Mouse (Mus musculus) hindbrain, embryonic 13.5 days (tissue): Measurements from ENCODE around the gene Nlgn2. TPM values are rescaled to one million over a fixed set of nuclear protein-coding genes. Genes with fewer than 3 reads are reported as not detected.

Experiments
- ATAC-seq: fragments of 200-750 bp; cut with Nextera tagmentation; 2 replicates; pipeline ENCODE4 v1.8.0; 2017; ENCODE audit warnings: moderate TSS enrichment; ENCODE audit not compliant: low FRiP score
- H3K27ac ChIP-seq: fragments of 300-500 bp; sonication (generic); 2 replicates; pipeline ENCODE4 v1.5.1; 2015; ENCODE audit warnings: inconsistent platforms, mild to moderate bottlenecking, moderate library complexity
- H3K27me3 ChIP-seq: fragments of 300-500 bp; sonication (generic); 2 replicates; pipeline ENCODE4 v1.6.1; 2015; ENCODE audit warnings: mild to moderate bottlenecking, inconsistent platforms
- H3K36me3 ChIP-seq: fragments of 300-500 bp; sonication (generic); 2 replicates; pipeline ENCODE4 v1.6.1; 2015; ENCODE audit warnings: mild to moderate bottlenecking, inconsistent platforms
- H3K4me1 ChIP-seq: fragments of 300-500 bp; sonication (generic); replicated peaks from 2 replicates; pipeline ENCODE4 v1.6.1; 2015; ENCODE audit warnings: inconsistent platforms
- H3K4me2 ChIP-seq: fragments of 300-500 bp; sonication (generic); 2 replicates; pipeline ENCODE4 v1.6.1; 2015; ENCODE audit warnings: inconsistent platforms, mild to moderate bottlenecking, moderate library complexity
- H3K4me3 ChIP-seq: fragments of 300-500 bp; sonication (generic); 2 replicates; pipeline ENCODE4 v1.5.1; 2015; ENCODE audit warnings: mild to moderate bottlenecking, inconsistent platforms
- H3K9ac ChIP-seq: fragments of 300-500 bp; sonication (generic); 2 replicates; pipeline ENCODE4 v1.6.1; 2015; ENCODE audit warnings: mild to moderate bottlenecking, inconsistent platforms
- H3K9me3 ChIP-seq: fragments of 300-500 bp; sonication (generic); 2 replicates; pipeline ENCODE4 v1.6.1; 2016; ENCODE audit warnings: inconsistent platforms
- WGBS: fragments of 180-500 bp; shearing (Covaris S2); methylation state at CpG from one replicate; pipeline ENCODE4 v1.1.7; 2015; 5-methylcytosine and 5-hydroxymethylcytosine counted together
- polyA plus RNA-seq: library from polyadenylated mRNA; unstranded; fragments of >200 nt; fragmentation: Nextera tagmentation; extraction: Ambion mirVana; gene quantifications from 2 replicates; pipeline ENCODE4 v1.2.1, GENCODE M21; 2015

Gene Nlgn2
- polyA plus RNA-seq, 1 experiment from 2014 or later, result 21.4 TPM

GRCm38 (mm10) chr11:69858113-69858998 is 20.8 kb upstream of the Nlgn2 start, which contains the start of gene Tnk1:
TSS of gene Tnk1 (minus strand) at chr11:69858730.
- H3K4me1 ChIP-seq, result peaks cover 6% of the 10 kb centered on the region; the same call in 1 of the 2 replicates
- H3K4me2 ChIP-seq, result no peak within 1 kb of the TSS
- ATAC-seq, result no peak
- no peak within 1 kb of the TSS for H3K4me3 ChIP-seq
- no peaks in the 10 kb centered on the region for H3K9me3 ChIP-seq
- WGBS, result 23% methylated on average over 30 of the region's 30 CpGs
- H3K27ac ChIP-seq, result no peak within 1 kb of the TSS
- no peaks in the 10 kb centered on the region for H3K36me3 ChIP-seq
- H3K27me3 ChIP-seq, result peaks cover 35% of the 10 kb centered on the region
- no peak within 1 kb of the TSS for H3K9ac ChIP-seq

DNA sequence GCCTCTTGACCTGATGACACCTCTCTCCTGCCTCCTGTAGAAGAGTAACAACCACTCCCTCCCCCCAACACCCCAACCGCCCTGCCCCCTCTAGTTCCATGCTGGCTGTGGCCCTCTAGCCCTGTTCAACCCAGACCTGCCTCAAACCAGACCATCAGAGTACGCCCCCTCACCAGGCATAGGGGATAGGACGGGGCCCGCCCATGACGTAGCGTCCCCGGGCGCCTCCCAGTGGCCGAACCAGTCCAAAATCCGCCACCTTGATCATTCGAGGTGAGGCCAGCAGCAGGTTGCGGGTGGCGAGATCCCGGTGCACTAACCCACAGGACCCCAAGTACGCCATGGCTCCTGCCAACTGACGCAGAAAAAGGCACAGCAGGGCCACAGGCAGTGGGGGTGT is 17.8 kb upstream of the Nlgn2 start:
- Histone ChIP-seq H3K9ac (no peak overlapping the region), H3K4me2 (no peak overlapping the region), H3K36me3 (peaks cover 25% of the 10 kb centered on the region), H3K4me1 (peaks cover 7% of the 10 kb centered on the region), H3K27ac (no peak overlapping the region), H3K9me3 (no peaks in the 10 kb centered on the region), H3K4me3 (no peak overlapping the region), H3K27me3 (peaks cover 35% of the 10 kb centered on the region)
- WGBS, result 17% methylated on average over 16 of the region's 16 CpGs
- ATAC-seq, result no peak

- 88% methylated on average over 10 of the region's 10 CpGs for WGBS
- no peak for ATAC-seq
- H3K9ac ChIP-seq, result no peak overlapping the region
- H3K4me3 ChIP-seq, result no peak overlapping the region
- peaks cover 14% of the 10 kb centered on the region for H3K4me1 ChIP-seq
- H3K36me3 ChIP-seq, result peaks cover 32% of the 10 kb centered on the region
- H3K27me3 ChIP-seq, result peaks cover 32% of the 10 kb centered on the region
- no peaks in the 10 kb centered on the region for H3K9me3 ChIP-seq
- no peak overlapping the region; the same call in 1 of the 2 replicates for H3K27ac ChIP-seq
- no peak overlapping the region for H3K4me2 ChIP-seq
These were observed 17.1 kb upstream of the Nlgn2 start for GRCm38 (mm10) chr11:69854680-69855079.

GRCm38 (mm10) chr11:69853994-69854393 is 16.4 kb upstream of the Nlgn2 start:
- H3K9me3 ChIP-seq, result no peaks in the 10 kb centered on the region
- WGBS, result 78% methylated on average over 7 of the region's 7 CpGs
- H3K27ac ChIP-seq, result no peak overlapping the region
- H3K27me3 ChIP-seq, result peaks cover 26% of the 10 kb centered on the region
- no peak overlapping the region for H3K9ac ChIP-seq
- H3K4me2 ChIP-seq, result no peak overlapping the region
- ATAC-seq, result no peak
- H3K4me3 ChIP-seq, result no peak overlapping the region
- H3K36me3 ChIP-seq, result peaks cover 39% of the 10 kb centered on the region
- peaks cover 18% of the 10 kb centered on the region for H3K4me1 ChIP-seq

DNA sequence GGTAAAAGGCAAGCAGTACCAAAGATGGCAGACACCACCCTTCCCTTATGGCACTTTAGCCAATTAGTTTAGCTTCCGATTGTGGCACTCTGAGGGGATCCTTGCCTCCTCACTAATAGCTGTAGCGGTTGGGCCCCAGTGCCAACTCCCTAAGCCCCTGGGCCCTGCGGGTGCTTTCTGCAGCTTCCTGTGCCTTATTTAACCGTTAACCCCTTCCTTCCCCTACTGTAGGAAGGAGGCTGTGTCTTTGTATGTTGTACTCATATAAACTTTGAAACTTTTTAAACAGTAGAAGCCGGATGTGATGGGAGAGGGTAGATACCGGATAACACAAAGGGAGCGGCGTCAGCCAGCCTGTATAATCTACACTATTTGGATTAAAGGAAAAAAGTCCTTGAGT is 13.2 kb upstream of the Nlgn2 start:
- peaks cover 43% of the 10 kb centered on the region for H3K4me1 ChIP-seq
- H3K9ac ChIP-seq, result no peak overlapping the region
- H3K9me3 ChIP-seq, result no peaks in the 10 kb centered on the region
- no peaks in the 10 kb centered on the region for H3K27me3 ChIP-seq
- H3K27ac ChIP-seq, result no peak overlapping the region
- no peak overlapping the region for H3K4me3 ChIP-seq
- whole genome bisulfite sequencing, result 79% methylated on average over 8 of the region's 8 CpGs
- ATAC-seq, result no peak
- peaks cover 49% of the 10 kb centered on the region for H3K36me3 ChIP-seq
- no peak overlapping the region for H3K4me2 ChIP-seq

DNA sequence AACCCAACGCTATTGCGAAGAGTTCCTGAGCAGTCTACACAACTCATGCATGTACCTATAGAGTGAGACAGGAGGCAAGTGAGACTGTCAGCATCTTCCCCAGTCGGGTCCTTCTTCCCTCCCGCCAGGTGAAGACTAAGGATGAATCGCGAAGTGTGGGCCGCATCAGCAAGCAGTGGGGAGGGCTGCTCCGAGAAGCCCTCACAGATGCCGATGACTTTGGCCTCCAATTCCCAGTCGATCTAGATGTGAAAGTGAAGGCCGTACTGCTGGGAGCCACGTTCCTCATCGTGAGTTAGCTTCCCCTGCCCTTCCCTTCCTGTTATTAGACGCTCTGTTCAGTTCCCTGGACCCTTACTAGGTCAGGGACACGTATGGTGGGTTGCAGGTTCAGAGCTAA is 12.3 kb upstream of the Nlgn2 start:
- WGBS, result 95% methylated on average over 15 of the region's 15 CpGs
- no peak overlapping the region for H3K27ac ChIP-seq
- no peaks in the 10 kb centered on the region for H3K9me3 ChIP-seq

DNA sequence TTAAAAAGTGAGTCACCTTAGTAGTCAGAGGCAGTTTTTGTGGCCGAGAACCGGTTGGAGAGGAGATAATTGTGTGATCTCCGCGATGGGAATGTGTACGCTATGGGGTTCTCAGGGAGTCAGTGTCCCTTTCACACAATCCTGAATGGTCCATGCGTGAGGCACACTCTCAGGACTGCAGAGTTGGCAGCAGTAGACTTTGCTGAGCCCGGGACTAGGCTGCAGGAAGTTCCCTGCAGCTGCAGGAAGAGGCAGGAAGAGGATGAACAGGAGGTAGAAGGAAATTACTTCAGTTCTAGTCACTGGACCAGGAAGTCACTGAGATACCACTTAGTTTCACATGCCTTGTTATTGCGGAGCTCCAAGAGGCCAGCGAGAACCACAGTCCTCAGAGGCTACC is 11.5 kb upstream of the Nlgn2 start:
- ATAC-seq, result no peak
- peaks cover 45% of the 10 kb centered on the region for H3K4me1 ChIP-seq
- H3K9ac ChIP-seq, result no peak overlapping the region
- no peaks in the 10 kb centered on the region for H3K9me3 ChIP-seq
- H3K4me3 ChIP-seq, result no peak overlapping the region
- no peak overlapping the region; the same call in 1 of the 2 replicates for H3K27ac ChIP-seq
- H3K27me3 ChIP-seq, result no peaks in the 10 kb centered on the region
- peaks cover 49% of the 10 kb centered on the region for H3K36me3 ChIP-seq
- 91% methylated on average over 9 of the region's 9 CpGs for WGBS
- no peak overlapping the region for H3K4me2 ChIP-seq

More for the DNA sequence above, 12.3 kb upstream of the Nlgn2 start:
- Histone ChIP-seq H3K4me1 (peaks cover 45% of the 10 kb centered on the region), H3K4me3 (no peak overlapping the region), H3K27me3 (no peaks in the 10 kb centered on the region), H3K36me3 (peaks cover 49% of the 10 kb centered on the region), H3K4me2 (no peak overlapping the region), H3K9ac (no peak overlapping the region)
- no peak for ATAC-seq

DNA sequence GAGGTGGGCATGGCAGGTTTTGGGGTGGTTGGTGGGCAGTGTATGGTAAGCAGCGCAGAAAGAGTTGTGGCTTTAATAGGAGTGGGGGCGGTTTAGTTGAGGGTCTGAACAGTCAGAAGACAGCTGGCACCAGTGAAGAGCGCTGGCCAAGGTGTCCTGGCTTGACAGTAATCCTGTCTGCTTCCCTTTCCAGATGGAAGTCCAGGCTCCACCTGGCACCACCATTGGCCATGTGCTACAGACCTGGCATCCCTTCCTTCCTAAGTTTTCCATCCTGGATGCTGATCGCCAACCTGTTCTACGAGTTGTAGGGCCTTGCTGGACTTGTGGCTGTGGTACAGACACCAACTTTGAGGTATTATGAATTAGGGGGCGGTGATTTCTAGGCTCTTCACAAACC is 10.4 kb upstream of the Nlgn2 start:
- peaks cover 49% of the 10 kb centered on the region for H3K36me3 ChIP-seq
- H3K4me1 ChIP-seq, result peaks cover 45% of the 10 kb centered on the region
- peak overlapping the region; percentile 90 for H3K9ac ChIP-seq
- H3K4me2 ChIP-seq, result peak overlapping the region; percentile 92
- ATAC-seq, result no peak
- no peaks in the 10 kb centered on the region for H3K27me3 ChIP-seq
- 96% methylated on average over 6 of the region's 6 CpGs for WGBS
- peak overlapping the region; percentile 98; the same call in 1 of the 2 replicates for H3K27ac ChIP-seq
- no peaks in the 10 kb centered on the region for H3K9me3 ChIP-seq
- H3K4me3 ChIP-seq, result peak overlapping the region; percentile 74

DNA sequence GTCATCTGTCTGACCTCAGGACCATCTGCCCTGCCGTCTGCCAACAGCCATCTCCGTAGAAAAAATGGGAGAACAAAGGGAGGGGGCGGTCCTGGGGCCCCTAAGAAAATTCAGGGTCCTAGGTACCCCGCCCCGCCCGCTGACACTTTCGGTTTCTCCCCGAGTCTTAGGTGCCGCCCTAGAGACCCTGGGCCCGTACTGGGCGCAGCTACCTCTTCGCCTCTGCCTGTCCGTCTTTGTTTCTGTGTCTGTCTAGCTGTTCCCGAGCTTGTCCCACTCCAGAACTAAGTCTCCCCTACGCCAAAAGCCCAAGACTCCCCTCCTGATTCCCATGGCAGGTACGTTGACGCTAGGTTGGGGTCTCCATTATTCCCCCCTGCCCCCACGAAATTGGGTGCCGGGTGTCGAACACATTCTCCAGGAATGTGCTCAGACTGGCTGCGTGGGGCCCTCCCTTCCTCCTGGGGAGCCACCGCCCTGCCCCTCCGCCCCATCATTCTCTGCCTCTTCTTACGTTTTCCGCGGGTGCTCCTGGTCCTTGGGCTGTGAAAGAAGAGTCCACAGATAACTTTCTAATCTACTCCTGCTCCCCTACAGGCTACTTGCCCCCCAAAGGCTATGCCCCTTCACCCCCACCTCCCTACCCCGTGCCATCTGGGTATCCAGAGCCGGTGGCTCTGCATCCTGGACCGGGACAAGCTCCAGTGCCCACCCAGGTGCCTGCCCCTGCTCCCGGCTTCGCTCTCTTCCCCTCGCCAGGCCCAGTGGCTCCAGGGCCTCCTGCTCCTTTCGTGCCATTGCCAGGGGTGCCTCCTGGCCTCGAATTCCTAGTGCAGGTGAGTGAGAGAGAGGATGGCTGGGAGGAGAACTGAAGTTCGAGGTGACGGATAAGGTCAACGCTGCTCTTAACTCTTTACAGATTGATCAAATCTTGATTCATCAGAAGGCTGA is 9.4 kb upstream of the Nlgn2 start:
- H3K27me3 ChIP-seq, result no peaks in the 10 kb centered on the region
- WGBS, result 13% methylated on average over 37 of the region's 37 CpGs
- H3K9me3 ChIP-seq, result no peaks in the 10 kb centered on the region
- H3K4me2 ChIP-seq, result peak overlapping the region; percentile 92
- peak overlapping the region; percentile 98 for H3K27ac ChIP-seq
- H3K36me3 ChIP-seq, result peaks cover 40% of the 10 kb centered on the region
- peaks cover 45% of the 10 kb centered on the region for H3K4me1 ChIP-seq
- H3K9ac ChIP-seq, result peak overlapping the region; percentile 90
- ATAC-seq, result peak; percentile 52
- H3K4me3 ChIP-seq, result peak overlapping the region; percentile 74

DNA sequence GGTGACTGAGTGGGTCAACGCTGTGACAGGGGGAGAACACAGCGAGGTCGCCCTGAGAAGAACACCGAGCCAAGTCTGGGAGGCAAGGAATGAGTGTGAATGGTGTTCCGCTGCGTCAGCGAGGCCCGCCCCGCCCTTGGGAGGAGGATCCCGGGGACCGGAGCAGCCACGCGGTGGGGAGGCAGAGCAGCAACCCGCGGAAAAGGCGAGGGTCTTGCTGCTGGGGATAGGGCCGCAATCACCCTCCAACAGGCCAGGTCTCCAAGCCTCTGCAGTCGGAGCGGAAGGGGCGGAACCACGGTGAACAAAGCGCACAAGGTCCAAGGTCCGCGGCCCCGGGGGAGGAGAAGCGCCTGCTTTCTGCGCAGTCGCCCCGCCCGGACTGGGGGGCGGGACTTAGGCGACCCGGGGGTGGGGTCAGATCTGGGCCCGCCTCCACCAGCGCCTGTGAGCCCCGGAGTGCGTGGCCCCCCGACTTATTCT is 8.7 kb upstream of the Nlgn2 start, which contains the start of gene Plscr3:
Gene Plscr3, plus strand, starts transcription at position 179 of the 483 bp plus-strand sequence.
- Histone ChIP-seq H3K36me3 (peaks cover 32% of the 10 kb centered on the region), H3K9me3 (no peaks in the 10 kb centered on the region), H3K9ac (peak within 1 kb of the TSS; percentile 90), H3K4me2 (peak within 1 kb of the TSS; percentile 92), H3K4me3 (peak within 1 kb of the TSS; percentile 74), H3K27ac (peak within 1 kb of the TSS; percentile 98), H3K4me1 (peaks cover 45% of the 10 kb centered on the region), H3K27me3 (no peaks in the 10 kb centered on the region)
- ATAC-seq, result peak; percentile 92
- under 1% methylated on average over 37 of the region's 38 CpGs for WGBS

GRCm38 (mm10) chr11:69838714-69839104 is 1.1 kb upstream of the Nlgn2 start:
- Histone ChIP-seq H3K4me1 (peaks cover 35% of the 10 kb centered on the region), H3K9me3 (no peaks in the 10 kb centered on the region), H3K4me2 (peak overlapping the region; percentile 99), H3K27ac (peak overlapping the region; percentile 89), H3K4me3 (peak overlapping the region; percentile 98), H3K36me3 (peaks cover 2% of the 10 kb centered on the region), H3K9ac (peak overlapping the region; percentile 69), H3K27me3 (no peaks in the 10 kb centered on the region)
- 2% methylated on average over 7 of the region's 7 CpGs for WGBS
- ATAC-seq, result no peak
